ENCODE assay signal across 9 mouse cellular contexts in genomic region chr12:84819236-84820168, GRCm38 (mm10). TPM values are rescaled to one million over a fixed set of nuclear protein-coding genes. Genes with fewer than 3 reads are reported as not detected.
A peak's percentile ranks its signal among the peaks of the same experiment; 100 is the strongest.
DNase-seq lines count a peak whose midpoint lies in the region; ATAC-seq lines count a peak whose summit lies in the region.
"Had no signal": no experiment of that assay in that cellular context is flagged by ENCODE, and none has a peak within 500 bp of the region (broad histone marks: within the 10 kb centered on the region; RNA-seq: fewer than 3 reads in every experiment).

No protein-coding gene starts in this region.

- no peaks in the 10 kb centered on the region for H3K9me3 ChIP-seq in limb, embryonic 12.5 days
- H3K9me3 ChIP-seq in limb, embryonic 10.5 days (replicated peaks) = no peaks in the 10 kb centered on the region

- 79% methylated on average over 13 of the region's 13 CpGs for WGBS in limb, embryonic 12.5 days
- 88% methylated on average over 13 of the region's 13 CpGs for WGBS in limb, embryonic 10.5 days

- peaks cover 11% of the 10 kb centered on the region; the same call in 1 of the 2 replicates for H3K27me3 ChIP-seq in limb, embryonic 12.5 days
- 0 out of 2 replicates have a peak, but pooled peaks cover 5% of the 10 kb centered on the region for H3K27me3 ChIP-seq in limb, embryonic 10.5 days (ENCODE audit: low read depth, poor library complexity, severe bottlenecking)

- no peak overlapping the region for H3K4me2 ChIP-seq in limb, embryonic 12.5 days

- no peak for DNase-seq in limb, embryonic 10.5 days (ENCODE audit: low spot score)
- DNase-seq in cerebellum, postnatal 10 days = peak; percentile 80 to 84
- peak; percentile 57 to 63 for DNase-seq in layer of hippocampus, adult 8-10 months (ENCODE audit: low spot score in 2 of 2)
- peak; percentile 30 for DNase-seq in right cerebral cortex, postnatal 14 days
- DNase-seq in kidney, adult 11 months = no peak
- no peak for DNase-seq in urinary bladder, postnatal 14 days (ENCODE audit: low spot score)

- ATAC-seq in limb, embryonic 12.5 days (ENCODE audit: insufficient number of reproducible peaks, insufficient read depth, low FRiP score, low TSS enrichment, low read depth) = peak; percentile 52; the same call in 1 of the 2 replicates
- no peak for ATAC-seq in CD4-positive, CD25-positive, alpha-beta regulatory T cell, adult 4 months

- H3K36me3 ChIP-seq in limb, embryonic 12.5 days = no peaks in the 10 kb centered on the region
- H3K36me3 ChIP-seq in limb, embryonic 10.5 days = no peaks in the 10 kb centered on the region

- no peak overlapping the region for H3K9ac ChIP-seq in limb, embryonic 12.5 days (replicated peaks)

- H3K4me3 ChIP-seq in limb, embryonic 12.5 days (replicated peaks) = no peak overlapping the region
- no peak overlapping the region for H3K4me3 ChIP-seq in limb, embryonic 10.5 days

- no peak overlapping the region for H3K27ac ChIP-seq in limb, embryonic 12.5 days
- no peak overlapping the region for H3K27ac ChIP-seq in limb, embryonic 10.5 days

- no peaks in the 10 kb centered on the region for H3K4me1 ChIP-seq in limb, embryonic 12.5 days (replicated peaks)
- H3K4me1 ChIP-seq in limb, embryonic 10.5 days = no peaks in the 10 kb centered on the region

RNA-seq across cellular contexts. Expression of gene Isca2, which starts 46.5 kb away (rescaled TPM):
- polyA plus RNA-seq in limb, embryonic 12.5 days (2016; fragmentation: Nextera tagmentation; extraction: Ambion mirVana) = 145 and 148 TPM in 2 replicates
- 118 and 137 TPM in 2 replicates for polyA plus RNA-seq in limb, embryonic 10.5 days (2016; fragmentation: Nextera tagmentation; extraction: Ambion mirVana)
- 10 to 100 TPM; 52.3 to 58.0 (median 57.2) TPM for total RNA-seq in layer of hippocampus, adult 8-10 months (2022)
- 100 to 1,000 TPM; 107 to 156 TPM for polyA plus RNA-seq in CD4-positive, CD25-positive, alpha-beta regulatory T cell, adult 4 months (2017; shearing (Covaris generic))

RNA-seq across cellular contexts. Expression of gene Npc2, which starts 46.5 kb away (rescaled TPM):
- polyA plus RNA-seq in limb, embryonic 12.5 days (2016; fragmentation: Nextera tagmentation; extraction: Ambion mirVana) = 67.1 and 67.4 TPM in 2 replicates
- polyA plus RNA-seq in limb, embryonic 10.5 days (2016; fragmentation: Nextera tagmentation; extraction: Ambion mirVana) = 55.9 and 62.5 TPM in 2 replicates
- total RNA-seq in layer of hippocampus, adult 8-10 months (2022) = 10 to 100 TPM; 26.0 to 80.4 (median 46.4) TPM
- polyA plus RNA-seq in CD4-positive, CD25-positive, alpha-beta regulatory T cell, adult 4 months (2017; shearing (Covaris generic)) = 100 to 1,000 TPM; 184 to 230 TPM

RNA-seq across cellular contexts. Expression of gene Ltbp2, which starts 56.8 kb away (rescaled TPM):
- polyA plus RNA-seq in limb, embryonic 12.5 days (2016; fragmentation: Nextera tagmentation; extraction: Ambion mirVana) = 0.20 and 0.58 TPM in 2 replicates
- 0.03 TPM in 1 of 2 replicates, not detected in the other for polyA plus RNA-seq in limb, embryonic 10.5 days (2016; fragmentation: Nextera tagmentation; extraction: Ambion mirVana)
- under 1 TPM in 3 of 4 experiments, not detected in 1; 0.20 to 0.33 (median 0.25) TPM for total RNA-seq in layer of hippocampus, adult 8-10 months (2022)
- polyA plus RNA-seq in CD4-positive, CD25-positive, alpha-beta regulatory T cell, adult 4 months (2017; shearing (Covaris generic)) = not detected
- total RNA-seq: hematopoietic stem cell, adult 5-6 weeks had no signal

Comparison
In these comparisons a context has a peak if more than half of its experiments do, and no peak if none do; other contexts are left out.
1. DNase-seq: peak in cerebellum, postnatal 10 days (2 of 2), layer of hippocampus, adult 8-10 months (2 of 2) and right cerebral cortex, postnatal 14 days (single experiment); none in limb, embryonic 10.5 days (single experiment), kidney, adult 11 months (single experiment) and urinary bladder, postnatal 14 days (single experiment).